Mouse (Mus musculus) midbrain, embryonic 11.5 days (tissue): Measurements from ENCODE around the gene Stk32c. TPM values are rescaled to one million over a fixed set of nuclear protein-coding genes. Genes with fewer than 3 reads are reported as not detected.

Source experiments
- ATAC-seq: fragments of 200-750 bp; cut with Nextera tagmentation; 2 replicates; pipeline ENCODE4 v1.8.0; 2017; ENCODE audit warnings: moderate TSS enrichment, moderate library complexity; ENCODE audit not compliant: low FRiP score
- DNase-seq: peaks from one replicate; pipeline ENCODE4 v3.0.0; 2015; ENCODE audit warnings: low spot score; ENCODE audit errors: missing footprints
- H3K27ac ChIP-seq: fragments of 300-500 bp; sonication (generic); 2 replicates; pipeline ENCODE4 v1.5.1; 2014; ENCODE audit warnings: low read depth, low read length
- H3K27me3 ChIP-seq: fragments of 300-500 bp; sonication (generic); 2 replicates; pipeline ENCODE4 v1.6.1; 2014; ENCODE audit warnings: mild to moderate bottlenecking, low read length, moderate library complexity, mixed read lengths; ENCODE audit not compliant: control insufficient read depth, insufficient read depth
- H3K36me3 ChIP-seq: fragments of 300-500 bp; sonication (generic); 2 replicates; pipeline ENCODE4 v1.6.1; 2014; ENCODE audit warnings: mild to moderate bottlenecking, low read length, moderate library complexity, mixed read lengths; ENCODE audit not compliant: control insufficient read depth, insufficient read depth
- H3K4me1 ChIP-seq: fragments of 300-500 bp; sonication (generic); 2 replicates; pipeline ENCODE4 v1.6.1; 2014; ENCODE audit warnings: low read length; ENCODE audit not compliant: control insufficient read depth, insufficient read depth
- H3K4me2 ChIP-seq: fragments of 300-500 bp; sonication (generic); 2 replicates; pipeline ENCODE4 v1.6.1; 2014; ENCODE audit warnings: mild to moderate bottlenecking, moderate library complexity
- H3K4me3 ChIP-seq: fragments of 300-500 bp; sonication (generic); 2 replicates; pipeline ENCODE4 v1.5.1; 2014; ENCODE audit warnings: low read depth, low read length
- H3K9ac ChIP-seq: fragments of 300-500 bp; sonication (generic); 2 replicates; pipeline ENCODE4 v1.6.1; 2014; ENCODE audit warnings: low read length
- H3K9me3 ChIP-seq: fragments of 300-500 bp; sonication (generic); 2 replicates; pipeline ENCODE4 v1.6.1; 2016; ENCODE audit warnings: low read length; ENCODE audit not compliant: control insufficient read depth
- WGBS: fragments of 180-500 bp; shearing (Covaris S2); extraction: QIAGEN DNeasy Blood & Tissue Kit; methylation state at CpG from one replicate; pipeline ENCODE4 v1.1.7; 2014; 5-methylcytosine and 5-hydroxymethylcytosine counted together
- polyA plus RNA-seq: library from polyadenylated mRNA; unstranded; fragments of >200 nt; fragmentation: Nextera tagmentation; extraction: Ambion mirVana; gene quantifications from 2 replicates; pipeline ENCODE4 v1.2.1, GENCODE M21; 2014

The Stk32c gene
- polyA plus RNA-seq, 1 experiment from 2014 or later: 0.63 TPM

- H3K27me3 ChIP-seq: no peaks in the 10 kb centered on the region
- no peak overlapping the region for H3K4me2 ChIP-seq
- no peak overlapping the region for H3K4me3 ChIP-seq
- H3K9ac ChIP-seq: no peak overlapping the region
- ATAC-seq: no peak
- 40% methylated on average over 2 of the region's 2 CpGs for WGBS
- no peak overlapping the region for H3K27ac ChIP-seq
- no peaks in the 10 kb centered on the region for H3K36me3 ChIP-seq
- DNase-seq: no peak
- no peaks in the 10 kb centered on the region for H3K9me3 ChIP-seq
- H3K4me1 ChIP-seq: 0 out of 2 replicates have a peak, but pooled peaks cover 3% of the 10 kb centered on the region
Observed at GRCm38 (mm10) chr7:139220303-139220702, 7.2 kb upstream of the Stk32c start.

- Histone ChIP-seq H3K9ac (no peak overlapping the region), H3K4me1 (0 out of 2 replicates have a peak, but pooled peaks cover 3% of the 10 kb centered on the region), H3K27me3 (no peaks in the 10 kb centered on the region), H3K27ac (no peak overlapping the region), H3K36me3 (no peaks in the 10 kb centered on the region), H3K4me2 (no peak overlapping the region), H3K9me3 (no peaks in the 10 kb centered on the region), H3K4me3 (no peak overlapping the region)
- WGBS: 90% methylated on average over 5 of the region's 5 CpGs
- ATAC-seq (no peak), DNase-seq (no peak)
Observed at GRCm38 (mm10) chr7:139219486-139219885, 6.4 kb upstream of the Stk32c start.

GRCm38 (mm10) chr7:139218641-139219415, 5.7 kb upstream of the Stk32c start:
- 86% methylated on average over 6 of the region's 6 CpGs for WGBS
- Histone ChIP-seq H3K4me1 (0 out of 2 replicates have a peak, but pooled peaks cover 3% of the 10 kb centered on the region), H3K4me3 (no peak overlapping the region), H3K27ac (no peak overlapping the region), H3K4me2 (no peak overlapping the region), H3K9ac (no peak overlapping the region), H3K27me3 (no peaks in the 10 kb centered on the region), H3K9me3 (no peaks in the 10 kb centered on the region), H3K36me3 (no peaks in the 10 kb centered on the region)
- DNase-seq (no peak), ATAC-seq (no peak)

GRCm38 (mm10) chr7:139217046-139217445, 3.9 kb upstream of the Stk32c start:
- H3K9me3 ChIP-seq: no peaks in the 10 kb centered on the region
- peaks cover 8% of the 10 kb centered on the region; the same call in 1 of the 2 replicates for H3K4me1 ChIP-seq
- WGBS: 86% methylated on average over 7 of the region's 7 CpGs
- no peak overlapping the region for H3K9ac ChIP-seq
- no peak overlapping the region for H3K4me3 ChIP-seq
- no peak overlapping the region for H3K4me2 ChIP-seq
- H3K27ac ChIP-seq: no peak overlapping the region
- DNase-seq (no peak), ATAC-seq (no peak)
- no peaks in the 10 kb centered on the region for H3K36me3 ChIP-seq
- H3K27me3 ChIP-seq: no peaks in the 10 kb centered on the region

GRCm38 (mm10) chr7:139216464-139216863, 3.4 kb upstream of the Stk32c start:
- Histone ChIP-seq H3K27ac (no peak overlapping the region), H3K4me3 (no peak overlapping the region), H3K27me3 (no peaks in the 10 kb centered on the region), H3K9me3 (no peaks in the 10 kb centered on the region), H3K4me2 (no peak overlapping the region), H3K36me3 (no peaks in the 10 kb centered on the region), H3K4me1 (peaks cover 9% of the 10 kb centered on the region; the same call in 1 of the 2 replicates), H3K9ac (no peak overlapping the region)
- 94% methylated on average over 9 of the region's 9 CpGs for WGBS
- no peak for DNase-seq
- no peak for ATAC-seq

GRCm38 (mm10) chr7:139215946-139216345, 2.8 kb upstream of the Stk32c start:
- Histone ChIP-seq H3K4me2 (no peak overlapping the region), H3K4me3 (no peak overlapping the region), H3K36me3 (no peaks in the 10 kb centered on the region), H3K27me3 (no peaks in the 10 kb centered on the region), H3K9ac (no peak overlapping the region), H3K4me1 (peaks cover 9% of the 10 kb centered on the region; the same call in 1 of the 2 replicates), H3K27ac (no peak overlapping the region), H3K9me3 (no peaks in the 10 kb centered on the region)
- DNase-seq (no peak), ATAC-seq (no peak)
- WGBS: 91% methylated on average over 7 of the region's 7 CpGs

GRCm38 (mm10) chr7:139215516-139215915, 2.4 kb upstream of the Stk32c start:
- Histone ChIP-seq H3K27ac (no peak overlapping the region), H3K4me1 (peaks cover 9% of the 10 kb centered on the region; the same call in 1 of the 2 replicates), H3K4me2 (no peak overlapping the region), H3K9ac (no peak overlapping the region), H3K9me3 (no peaks in the 10 kb centered on the region), H3K36me3 (no peaks in the 10 kb centered on the region), H3K27me3 (no peaks in the 10 kb centered on the region), H3K4me3 (no peak overlapping the region)
- WGBS: 79% methylated on average over 1 of the region's 1 CpGs
- DNase-seq (no peak), ATAC-seq (no peak)

GRCm38 (mm10) chr7:139214596-139215340, 1.7 kb upstream of the Stk32c start:
- 80% methylated on average over 13 of the region's 14 CpGs for WGBS
- DNase-seq (no peak), ATAC-seq (no peak)
- Histone ChIP-seq H3K36me3 (no peaks in the 10 kb centered on the region), H3K4me3 (no peak overlapping the region), H3K27ac (no peak overlapping the region), H3K4me1 (peaks cover 9% of the 10 kb centered on the region; the same call in 1 of the 2 replicates), H3K9me3 (no peaks in the 10 kb centered on the region), H3K4me2 (no peak overlapping the region), H3K27me3 (no peaks in the 10 kb centered on the region), H3K9ac (no peak overlapping the region)

- H3K36me3 ChIP-seq: no peaks in the 10 kb centered on the region
- H3K27me3 ChIP-seq: no peaks in the 10 kb centered on the region
- DNase-seq (no peak), ATAC-seq (no peak)
- no peak overlapping the region for H3K9ac ChIP-seq
- H3K27ac ChIP-seq: no peak overlapping the region
- H3K4me3 ChIP-seq: no peak overlapping the region
- H3K4me2 ChIP-seq: no peak overlapping the region
- 83% methylated on average over 3 of the region's 3 CpGs for WGBS
- no peaks in the 10 kb centered on the region for H3K9me3 ChIP-seq
- peaks cover 9% of the 10 kb centered on the region; the same call in 1 of the 2 replicates for H3K4me1 ChIP-seq
Observed at GRCm38 (mm10) chr7:139214160-139214559, 1.1 kb upstream of the Stk32c start.
